Mouse (Mus musculus) lung, adult 18-20 months (tissue): Measurements from ENCODE around the gene Fancf.

Experiments used
- DNase-seq, 2 experiments: peaks; one replicate each; pipeline ENCODE4 v3.0.0; 2022; ENCODE audit warnings: mixed read lengths in 2 of 2

Fancf gene

DNA sequence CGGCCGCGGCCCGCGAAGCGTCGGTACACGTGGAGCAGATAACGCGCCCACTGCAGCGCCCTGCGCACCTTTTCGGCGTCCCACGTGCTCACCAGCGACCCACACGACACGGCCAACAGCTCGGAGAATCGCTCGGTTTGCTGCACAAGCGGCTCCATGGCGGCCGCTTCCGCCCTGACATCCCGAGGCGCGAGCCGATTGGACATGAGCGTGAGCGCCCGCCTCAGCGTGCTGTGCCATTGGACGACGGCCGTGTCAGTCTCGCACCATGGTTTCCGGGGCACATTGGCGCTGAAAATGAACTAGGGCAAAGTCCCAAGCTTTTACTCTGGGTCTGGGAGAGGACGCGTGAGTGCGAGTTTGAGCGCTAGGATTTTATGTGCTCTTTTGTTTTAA is at the start of gene Fancf:
Fancf (minus strand) TSS at position 171 of the 396 bp plus-strand sequence.
- DNase-seq = peak; percentile 96

GRCm38 (mm10) chr7:51899066-51899465 is 37.0 kb upstream of the Fancf start:
- DNase-seq = no peak

GRCm38 (mm10) chr7:51894939-51895338 is 32.9 kb upstream of the Fancf start:
- DNase-seq = no peak

DNA sequence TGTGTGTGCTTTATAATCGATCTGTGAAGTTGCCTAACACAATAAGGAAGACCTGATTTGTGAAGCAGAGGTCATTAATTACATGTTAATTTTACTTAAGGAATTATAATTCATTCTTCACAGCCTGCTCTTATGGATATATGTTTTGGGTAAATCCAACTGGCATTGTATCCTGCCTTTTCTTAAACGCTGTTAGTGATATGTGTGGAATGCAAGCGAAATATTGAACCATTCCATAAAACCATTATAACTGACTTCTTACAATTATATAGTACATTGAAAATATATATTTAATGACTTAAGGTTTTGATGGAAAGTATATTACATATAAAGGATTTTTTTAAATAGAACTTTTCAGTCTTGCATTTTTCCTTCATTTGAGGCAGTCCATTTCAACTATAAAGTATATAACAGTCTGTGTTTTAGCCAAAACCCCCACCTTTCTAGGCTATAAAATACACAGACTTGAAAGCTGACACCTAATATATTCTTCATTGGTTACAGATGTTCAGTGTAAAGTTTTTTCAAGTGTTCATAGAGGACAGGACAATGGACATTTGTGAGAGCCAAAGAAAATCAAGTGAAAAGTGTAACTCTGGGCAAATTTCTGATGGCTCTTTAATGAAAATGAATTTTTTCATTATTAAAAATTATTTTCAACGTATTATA is 32.2 kb upstream of the Fancf start:
- no peak for DNase-seq

DNA sequence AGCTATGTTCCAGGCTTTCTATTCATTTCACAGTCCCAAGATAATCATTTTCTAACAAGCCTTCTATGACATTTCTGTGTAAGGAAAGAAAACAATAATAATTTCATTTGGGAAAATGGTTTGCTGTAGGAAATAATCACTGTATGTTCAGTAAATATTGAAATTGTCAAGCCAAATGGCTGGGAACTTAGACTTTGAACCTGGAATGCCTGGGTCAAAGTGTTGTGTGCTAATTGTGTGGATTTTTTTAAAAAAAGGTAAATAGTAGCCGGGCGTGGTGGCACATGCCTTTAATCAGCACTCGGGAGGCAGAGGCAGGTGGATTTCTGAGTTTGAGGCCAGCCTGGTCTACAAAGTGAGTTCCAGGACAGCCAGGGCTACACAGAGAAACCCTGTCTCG is 30.9 kb upstream of the Fancf start:
- no peak for DNase-seq

GRCm38 (mm10) chr7:51892224-51892965 is 30.3 kb upstream of the Fancf start:
- DNase-seq = no peak

DNA sequence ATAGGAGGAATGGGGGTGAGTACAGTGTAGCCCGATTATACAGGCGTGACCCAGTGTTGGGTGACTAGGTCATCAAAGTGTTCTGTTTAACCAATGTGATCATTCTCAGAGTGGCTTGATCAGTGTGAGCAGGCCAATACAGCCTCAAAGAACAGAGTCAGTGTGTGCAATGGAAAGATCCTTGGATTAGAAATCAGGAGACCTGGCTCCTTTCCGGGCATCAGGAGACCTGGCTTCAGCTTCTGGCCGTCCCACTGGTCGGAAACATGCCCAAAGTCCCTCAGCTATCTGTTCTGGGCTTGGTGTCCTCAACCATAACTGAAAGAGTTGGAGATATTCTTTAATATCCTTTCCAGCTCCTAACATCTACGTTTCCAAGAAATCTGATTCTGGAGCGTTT is 27.5 kb upstream of the Fancf start:
- no peak for DNase-seq

GRCm38 (mm10) chr7:51887678-51888567 is 25.9 kb upstream of the Fancf start:
- DNase-seq = no peak

- DNase-seq = no peak
Observed at GRCm38 (mm10) chr7:51885345-51885744, 23.3 kb upstream of the Fancf start.

DNA sequence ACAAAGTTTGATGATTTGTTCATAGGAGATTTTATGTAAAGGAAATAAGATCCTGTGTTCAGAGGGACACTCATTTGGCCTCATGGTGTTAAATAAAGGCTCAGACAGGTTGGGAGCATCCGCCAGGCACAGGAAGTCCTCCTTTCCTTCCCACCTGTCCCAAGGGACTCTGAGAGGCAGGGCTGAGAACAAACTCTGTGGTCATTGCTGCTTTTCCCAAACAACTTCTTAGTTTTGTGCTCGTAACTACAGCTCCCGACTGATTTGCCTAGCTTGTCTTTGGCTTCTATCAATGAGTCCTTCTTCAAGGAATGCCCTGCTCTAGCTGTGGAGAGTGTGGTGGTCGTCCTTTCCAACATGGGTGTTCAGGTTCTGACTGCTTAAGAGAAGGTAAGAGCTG is 18.1 kb upstream of the Fancf start:
- DNase-seq = no peak

GRCm38 (mm10) chr7:51879136-51879723 is 17.2 kb upstream of the Fancf start:
- peak in 1 of 2 experiments; percentile 8 for DNase-seq

DNA sequence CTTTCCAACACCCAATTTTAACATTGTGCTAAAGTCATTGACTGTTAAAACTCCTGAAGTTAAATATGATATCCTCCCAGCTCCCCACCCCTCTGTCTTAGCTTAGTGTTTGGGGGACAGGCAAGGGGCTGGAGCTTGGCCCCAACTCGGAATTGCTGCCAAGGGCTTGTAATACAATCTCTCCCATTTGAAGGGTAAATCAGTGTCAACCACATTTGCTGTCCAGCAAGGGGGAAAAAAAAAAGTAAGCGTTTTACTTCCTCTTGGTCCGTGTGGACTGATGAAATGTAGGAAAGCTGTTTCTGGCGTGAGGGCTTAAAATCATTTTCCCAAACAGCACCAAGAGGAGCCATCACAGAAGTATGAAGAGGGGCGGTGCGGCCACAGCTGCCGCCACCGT is 16.7 kb upstream of the Fancf start:
- DNase-seq = no peak

- DNase-seq = no peak
Observed at GRCm38 (mm10) chr7:51876316-51876715, 14.2 kb upstream of the Fancf start.

DNA sequence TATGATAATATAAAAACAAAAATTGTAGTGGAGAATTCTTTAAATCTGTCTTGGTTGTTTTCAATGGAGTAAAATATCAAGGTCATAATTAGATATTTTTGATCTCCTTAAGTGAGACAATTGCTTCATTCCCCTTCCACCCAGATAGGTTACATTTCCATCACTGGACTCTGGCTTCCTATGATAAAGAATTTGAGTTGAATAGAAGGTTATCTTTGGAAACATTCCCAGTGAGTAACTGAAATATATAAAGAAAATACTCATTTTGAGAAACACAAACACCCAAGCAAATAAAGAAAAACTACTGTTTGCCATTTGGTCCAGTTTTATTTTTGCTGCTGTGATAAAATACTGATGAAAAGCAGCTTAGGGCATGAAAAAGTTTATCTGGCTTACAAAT is 10.5 kb upstream of the Fancf start:
- no peak for DNase-seq

GRCm38 (mm10) chr7:51872041-51872440 is 10.0 kb upstream of the Fancf start:
- DNase-seq = no peak

GRCm38 (mm10) chr7:51867983-51868382 is 5.9 kb upstream of the Fancf start:
- DNase-seq = no peak

- DNase-seq = no peak
Observed at GRCm38 (mm10) chr7:51865336-51865735, 3.3 kb upstream of the Fancf start.

GRCm38 (mm10) chr7:51862842-51863241 is 775 bp upstream of the Fancf start:
- no peak for DNase-seq

GRCm38 (mm10) chr7:51861250-51862096 is 594 bp downstream of the Fancf start, which contains the start of gene Gas2:
Gas2 (plus strand) TSS chr7:51862015.
- peak; percentile 82 to 84 for DNase-seq

GRCm38 (mm10) chr7:51851890-51852507 is 10.1 kb downstream of the Fancf start:
- no peak for DNase-seq

DNA sequence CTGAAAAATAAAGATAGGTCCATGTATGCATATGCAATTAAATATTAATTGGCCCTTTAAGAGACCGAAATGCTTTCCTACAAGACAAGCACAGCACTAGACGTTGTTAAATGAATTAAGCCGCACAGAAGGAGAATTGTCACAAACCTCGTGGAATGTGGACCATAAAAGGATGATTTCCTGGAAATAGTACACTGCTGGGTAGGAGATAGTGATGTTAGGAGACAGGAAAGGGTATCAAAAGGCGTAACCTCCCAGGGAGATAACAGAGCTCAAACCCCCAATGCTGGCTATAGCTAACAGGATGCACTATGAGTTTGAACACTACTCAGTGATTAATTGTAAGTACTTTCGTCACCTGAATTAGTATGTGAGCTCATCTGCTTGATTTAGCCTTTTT is 11.2 kb downstream of the Fancf start:
- DNase-seq = no peak

- DNase-seq = no peak
Observed at GRCm38 (mm10) chr7:51840515-51840914, 21.6 kb downstream of the Fancf start.
